Mouse (Mus musculus) spleen, embryonic (tissue): Measurements from ENCODE around the gene Snupn.
"Not testable (repeated sequence)": the region's sequence is repeated elsewhere in the genome, so short reads cannot be mapped to it uniquely, and the experiment has no call there.

Experiments
- CTCF ChIA-PET: fragments of 350-600 bp; sonication (Branson Sonifier 250); formaldehyde crosslinking; loops from one replicate; lab custom pipeline; 2022; lab: Charles Lee

Snupn gene

GRCm38 (mm10) chr9:56950414-56951400 lies at the start of gene Snupn:
Snupn (plus strand) TSS chr9:56950878.
- CTCF ChIA-PET: no interaction called here

GRCm38 (mm10) chr9:56901187-56901586 lies 49.5 kb upstream of the Snupn start:
- CTCF ChIA-PET: interaction anchor here (1.2 kb wide), 1 partner anchor 10 kb away, joined by 3 read pairs; no protein-coding TSS in a partner anchor

GRCm38 (mm10) chr9:56903662-56904061 lies 47.0 kb upstream of the Snupn start:
- CTCF ChIA-PET: interaction anchor here (0.6 kb wide), 1 partner anchor 36 kb away, joined by 3 read pairs; no protein-coding TSS in a partner anchor

- CTCF ChIA-PET: no interaction called here
These were observed 43.1 kb upstream of the Snupn start for GRCm38 (mm10) chr9:56907549-56907948.

GRCm38 (mm10) chr9:56909991-56910390 lies 40.7 kb upstream of the Snupn start:
- CTCF ChIA-PET: not testable (repeated sequence)

- CTCF ChIA-PET: interaction anchor here (0.7 kb wide), 1 partner anchor 10 kb away, joined by 3 read pairs; no protein-coding TSS in a partner anchor
These were observed 39.7 kb upstream of the Snupn start for GRCm38 (mm10) chr9:56911017-56911416.

- CTCF ChIA-PET: interaction anchor here (0.5 kb wide), 1 partner anchor 321 kb away, joined by 3 read pairs; no protein-coding TSS in a partner anchor
These were observed 36.7 kb upstream of the Snupn start for GRCm38 (mm10) chr9:56913991-56914390.

GRCm38 (mm10) chr9:56915116-56915515 lies 35.6 kb upstream of the Snupn start:
- CTCF ChIA-PET: no interaction called here

- CTCF ChIA-PET: no interaction called here
These were observed 34.8 kb upstream of the Snupn start for GRCm38 (mm10) chr9:56915695-56916410.

- CTCF ChIA-PET: interaction anchor here (0.6 kb wide), 1 partner anchor 155 kb away, joined by 3 read pairs; the partner anchor contains the start of gene Sin3a
These were observed 33.5 kb upstream of the Snupn start for GRCm38 (mm10) chr9:56917131-56917530.

GRCm38 (mm10) chr9:56918466-56918865 lies 32.2 kb upstream of the Snupn start:
- CTCF ChIA-PET: no interaction called here

GRCm38 (mm10) chr9:56922746-56923145 lies 27.9 kb upstream of the Snupn start:
- CTCF ChIA-PET: interaction anchor here (0.6 kb wide), 1 partner anchor 214 kb away, joined by 5 read pairs; no protein-coding TSS in a partner anchor

GRCm38 (mm10) chr9:56923841-56924650 lies 26.6 kb upstream of the Snupn start:
- CTCF ChIA-PET: interaction anchor here (1.3 kb wide), 1 partner anchor 13 kb away, joined by 3 read pairs; no protein-coding TSS in a partner anchor

GRCm38 (mm10) chr9:56924651-56925027 lies 26.0 kb upstream of the Snupn start:
- CTCF ChIA-PET: interaction anchor here (1.3 kb wide), 1 partner anchor 12 kb away, joined by 3 read pairs; no protein-coding TSS in a partner anchor

GRCm38 (mm10) chr9:56925291-56926024 lies 25.2 kb upstream of the Snupn start:
- CTCF ChIA-PET: interaction anchor here (0.5 kb wide), 1 partner anchor 1279 kb away, joined by 5 read pairs; no protein-coding TSS in a partner anchor

GRCm38 (mm10) chr9:56926025-56926360 lies 24.7 kb upstream of the Snupn start:
- CTCF ChIA-PET: no interaction called here

- CTCF ChIA-PET: no interaction called here
These were observed 24.3 kb upstream of the Snupn start for GRCm38 (mm10) chr9:56926387-56926786.

- CTCF ChIA-PET: interaction anchor here (0.6 to 1.0 kb wide), 2 partner anchors 13 to 21 kb away, joined by 4 read pairs; no protein-coding TSS in a partner anchor
These were observed 23.3 kb upstream of the Snupn start for GRCm38 (mm10) chr9:56927191-56928012.
